Mouse (Mus musculus): Measurements from ENCODE around the gene Prkx. TPM values are rescaled to one million over a fixed set of nuclear protein-coding genes. Genes with fewer than 3 reads are reported as not detected.

The Prkx gene
- polyA plus RNA-seq, 1 experiment from 2014 or later: 13.2 TPM

- H3K4me1 ChIP-seq: no peaks in the 10 kb centered on the region
- DNase-seq (ENCODE audit: low spot score): no peak
- H3K4me3 ChIP-seq: no peak overlapping the region
- no peaks in the 10 kb centered on the region for H3K27me3 ChIP-seq (ENCODE audit: low read depth, poor library complexity, severe bottlenecking)
- H3K27ac ChIP-seq: no peak overlapping the region
- H3K36me3 ChIP-seq: peaks cover 19% of the 10 kb centered on the region
- no peaks in the 10 kb centered on the region for H3K9me3 ChIP-seq (replicated peaks)
Measured at GRCm38 (mm10) chrX:77777822-77778221, 18.3 kb downstream of the Prkx start.

- DNase-seq (ENCODE audit: low spot score): no peak
- H3K4me3 ChIP-seq: no peak overlapping the region
- WGBS: 97% methylated on average over 3 of the region's 3 CpGs
Measured at GRCm38 (mm10) chrX:77765153-77765552, 30.9 kb downstream of the Prkx start.

GRCm38 (mm10) chrX:77744260-77744659, 51.8 kb downstream of the Prkx start:
- no peaks in the 10 kb centered on the region for H3K27me3 ChIP-seq (ENCODE audit: low read depth, poor library complexity, severe bottlenecking)
- DNase-seq (ENCODE audit: low spot score): no peak
- H3K4me3 ChIP-seq: no peak overlapping the region
- no peaks in the 10 kb centered on the region for H3K36me3 ChIP-seq
- H3K4me1 ChIP-seq: no peaks in the 10 kb centered on the region
- H3K27ac ChIP-seq: no peak overlapping the region
- no peaks in the 10 kb centered on the region for H3K9me3 ChIP-seq (replicated peaks)
- 80% methylated on average over 2 of the region's 2 CpGs for WGBS

More at GRCm38 (mm10) chrX:77765153-77765552, 30.9 kb downstream of the Prkx start:
- Histone ChIP-seq H3K4me1 (no peaks in the 10 kb centered on the region), H3K9me3 (replicated peaks) (no peaks in the 10 kb centered on the region), H3K36me3 (peaks cover 13% of the 10 kb centered on the region), H3K27ac (no peak overlapping the region), H3K27me3 (ENCODE audit: low read depth, poor library complexity, severe bottlenecking) (no peaks in the 10 kb centered on the region)

GRCm38 (mm10) chrX:77741383-77741782, 54.7 kb downstream of the Prkx start:
- Histone ChIP-seq H3K9me3 (replicated peaks) (no peaks in the 10 kb centered on the region), H3K27me3 (ENCODE audit: low read depth, poor library complexity, severe bottlenecking) (no peaks in the 10 kb centered on the region), H3K4me1 (no peaks in the 10 kb centered on the region), H3K4me3 (no peak overlapping the region), H3K36me3 (no peaks in the 10 kb centered on the region), H3K27ac (no peak overlapping the region)
- DNase-seq (ENCODE audit: low spot score): peak; percentile 29
- WGBS: 26% methylated on average over 1 of the region's 1 CpGs

GRCm38 (mm10) chrX:77733930-77734536, 62.0 kb downstream of the Prkx start:
- 86% methylated on average over 9 of the region's 9 CpGs for WGBS

GRCm38 (mm10) chrX:77720298-77720697, 75.8 kb downstream of the Prkx start:
- 25% methylated on average over 2 of the region's 2 CpGs for WGBS
- H3K4me3 ChIP-seq: no peak overlapping the region
- no peaks in the 10 kb centered on the region for H3K9me3 ChIP-seq (replicated peaks)
- DNase-seq (ENCODE audit: low spot score): no peak
- no peaks in the 10 kb centered on the region for H3K36me3 ChIP-seq
- H3K4me1 ChIP-seq: no peaks in the 10 kb centered on the region
- H3K27me3 ChIP-seq (ENCODE audit: low read depth, poor library complexity, severe bottlenecking): no peaks in the 10 kb centered on the region
- no peak overlapping the region for H3K27ac ChIP-seq

More at GRCm38 (mm10) chrX:77733930-77734536, 62.0 kb downstream of the Prkx start:
- Histone ChIP-seq H3K27ac (no peak overlapping the region), H3K4me1 (no peaks in the 10 kb centered on the region), H3K36me3 (no peaks in the 10 kb centered on the region), H3K4me3 (no peak overlapping the region), H3K9me3 (replicated peaks) (no peaks in the 10 kb centered on the region), H3K27me3 (ENCODE audit: low read depth, poor library complexity, severe bottlenecking) (no peaks in the 10 kb centered on the region)
- DNase-seq (ENCODE audit: low spot score): no peak

Other genes starting within 250 kb of the Prkx start
- not detected in 2 replicates for gene Pbsn, start 57.3 kb upstream of the Prkx start, polyA plus RNA-seq (2016; fragmentation: Nextera tagmentation; extraction: Ambion mirVana)
- gene Gm14744, start 68.5 kb upstream of the Prkx start, polyA plus RNA-seq (2016; fragmentation: Nextera tagmentation; extraction: Ambion mirVana): not detected in 2 replicates
- gene 5430402E10Rik, start 128.8 kb upstream of the Prkx start, polyA plus RNA-seq (2016; fragmentation: Nextera tagmentation; extraction: Ambion mirVana): not detected in 2 replicates

All from limb, embryonic 10.5 days (tissue).